Mouse (Mus musculus): ENCODE data around the gene Gm21149.
"Not testable (repeated sequence)": the region's sequence is repeated elsewhere in the genome, so short reads cannot be mapped to it uniquely, and the experiment has no call there.

The Gm21149 gene

GRCm38 (mm10) chr5:15457865-15458571 is 18.3 kb downstream of the Gm21149 start:
- not testable (repeated sequence) for DNase-seq

Measured in layer of hippocampus, adult 9-11 months (tissue).